Mouse (Mus musculus) retina, postnatal 1 day (tissue): Measurements from ENCODE around the gene Naif1.

Experiments used
- DNase-seq: peaks from one replicate; pipeline ENCODE4 v3.0.0-alpha.2; 2012

Gene Naif1

DNA sequence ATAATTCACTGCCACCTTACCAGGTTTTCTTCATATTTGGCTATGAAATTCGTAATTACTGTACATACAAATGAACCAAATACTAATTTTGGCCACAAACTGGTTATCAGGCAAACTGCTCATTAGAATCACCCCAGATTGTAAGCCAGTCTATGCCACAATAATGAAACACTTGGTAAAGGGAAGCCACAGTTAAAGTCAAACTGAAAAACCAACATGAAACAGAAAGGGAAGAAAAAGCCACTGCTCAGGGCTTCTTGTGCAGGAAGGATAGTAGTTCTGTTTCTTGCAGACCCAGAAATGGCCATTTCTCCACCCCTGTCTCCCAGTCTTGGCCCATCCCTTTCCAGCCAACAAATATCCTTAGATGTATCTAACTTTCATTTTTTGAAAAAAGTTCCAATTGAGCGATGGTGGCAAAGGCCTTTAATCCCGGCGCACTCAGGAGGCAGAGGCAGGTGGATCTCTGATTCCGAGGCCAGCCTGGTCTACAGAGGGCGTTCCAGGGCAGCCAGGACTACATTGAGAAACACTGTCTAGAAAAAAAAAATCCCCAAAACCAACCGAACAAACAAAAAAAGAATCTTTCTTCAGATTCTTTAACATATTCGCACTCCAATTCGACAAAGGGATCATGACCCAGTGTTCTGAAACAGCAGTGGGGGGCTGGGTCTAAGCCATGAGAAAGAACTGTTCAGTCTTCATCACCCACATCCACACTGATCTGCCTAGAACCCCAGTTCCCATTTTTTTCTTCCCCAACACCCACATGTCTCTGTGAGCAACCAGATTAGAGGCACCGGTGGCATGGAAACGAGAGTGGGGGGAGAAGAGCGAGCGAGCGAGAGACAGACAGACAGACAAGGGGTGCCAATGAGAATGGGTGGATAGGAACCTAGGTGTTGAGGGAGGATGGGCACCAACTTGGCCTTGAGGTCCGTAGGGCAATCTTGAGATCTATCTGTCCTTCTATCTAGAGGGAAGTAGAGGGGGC is at the start of gene Naif1:
Gene Naif1, plus strand, starts transcription at position 697 of the 994 bp plus-strand sequence.
- DNase-seq = no peak

DNA sequence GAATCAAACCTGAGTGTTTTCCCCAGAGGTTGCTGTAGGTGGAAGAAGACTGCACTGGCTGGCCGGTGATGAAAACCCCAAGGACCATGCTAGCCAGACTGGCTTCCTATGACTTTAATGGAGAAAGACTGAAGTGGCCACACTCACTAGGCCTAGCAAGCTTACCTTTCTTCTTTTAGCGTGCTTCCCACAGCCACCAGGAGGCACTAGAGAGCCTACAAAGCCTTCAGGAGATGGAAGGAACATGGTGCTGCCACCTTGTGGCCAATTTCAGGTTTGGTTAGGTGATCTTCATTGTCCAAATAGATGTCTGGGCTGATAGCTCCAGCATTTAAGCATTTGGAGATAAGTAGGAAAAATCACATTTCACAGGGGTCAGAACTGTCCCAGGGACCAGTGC is 45.6 kb upstream of the Naif1 start:
- DNase-seq = peak; percentile 97

DNA sequence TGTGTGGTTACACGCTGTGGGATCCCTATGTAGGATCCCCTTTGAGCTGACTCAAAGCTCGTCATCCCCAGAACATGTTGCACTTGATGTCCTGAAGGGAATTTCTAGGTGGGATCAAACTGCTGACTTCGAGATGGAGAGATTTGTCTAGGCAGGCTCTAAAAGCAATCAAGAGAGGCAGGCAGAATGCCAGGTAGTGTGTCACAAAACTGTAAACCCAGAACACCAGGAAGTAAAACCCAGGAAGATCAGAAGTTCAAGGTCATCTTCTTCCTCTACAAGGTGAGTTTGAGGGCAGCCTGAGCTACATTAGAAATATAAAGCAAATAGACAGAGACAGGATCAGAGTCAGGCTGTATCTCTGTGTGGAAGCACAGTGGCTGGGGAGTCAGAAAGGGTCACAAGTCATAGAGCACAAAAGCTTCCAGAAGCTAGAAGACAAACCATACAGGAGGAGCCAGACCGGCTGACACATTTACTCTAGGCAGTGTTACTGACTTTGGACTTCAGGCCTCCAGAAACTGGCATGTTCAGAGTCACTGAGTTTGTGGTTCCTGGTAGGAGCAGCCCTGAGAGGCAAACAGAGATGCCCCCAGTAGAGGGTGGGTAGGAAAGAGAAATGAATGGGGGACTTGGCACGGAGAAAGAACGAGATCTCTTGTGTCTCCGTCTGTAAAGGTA is 43.0 kb upstream of the Naif1 start:
- no peak for DNase-seq

DNA sequence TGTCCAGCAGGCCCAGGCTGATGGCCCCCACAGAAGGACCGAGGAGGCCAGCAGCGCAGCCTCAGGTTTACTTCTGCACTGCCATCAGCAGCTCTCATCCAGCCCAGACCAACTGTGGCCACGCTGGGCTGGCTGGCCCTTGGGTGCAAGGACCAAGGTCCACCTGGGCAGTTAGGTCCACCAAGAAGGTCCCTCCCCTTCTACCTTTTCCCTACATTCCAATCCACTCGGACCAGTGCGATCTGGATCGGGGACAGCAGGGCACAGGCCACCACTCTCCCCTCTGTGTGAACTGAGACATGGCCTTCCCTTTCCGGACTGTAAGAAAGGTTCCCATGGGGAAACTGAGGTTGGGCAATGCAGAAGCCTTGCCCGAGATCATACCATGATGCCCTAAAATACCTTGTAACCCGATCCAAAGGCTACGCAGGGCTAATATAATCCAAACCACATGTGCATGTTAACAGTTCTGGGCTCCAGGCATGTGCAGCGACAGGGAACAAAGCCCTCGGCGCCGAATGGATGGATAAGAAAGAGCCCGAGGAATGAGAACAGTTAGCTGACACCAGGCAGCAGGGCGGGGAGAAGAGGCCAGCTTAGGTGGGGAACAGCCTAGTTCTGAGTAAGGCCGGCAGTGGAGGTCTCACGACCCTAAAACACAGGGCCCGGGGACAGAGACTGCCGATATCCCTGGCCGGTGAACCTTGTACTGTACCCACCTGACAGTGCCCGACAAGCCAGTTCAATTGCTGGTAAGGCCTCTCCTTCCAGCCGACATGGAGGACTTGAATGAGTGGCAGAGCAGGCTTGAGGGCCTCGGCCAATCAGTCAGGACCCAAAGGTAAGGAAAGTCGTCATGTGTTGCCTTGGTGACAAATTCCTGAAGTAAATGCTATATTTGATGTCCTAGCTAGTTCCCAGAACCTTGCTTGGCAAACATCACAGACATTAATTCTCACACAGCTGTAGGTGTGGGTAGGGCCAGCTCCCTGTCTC is 41.5 kb upstream of the Naif1 start:
- no peak for DNase-seq

DNA sequence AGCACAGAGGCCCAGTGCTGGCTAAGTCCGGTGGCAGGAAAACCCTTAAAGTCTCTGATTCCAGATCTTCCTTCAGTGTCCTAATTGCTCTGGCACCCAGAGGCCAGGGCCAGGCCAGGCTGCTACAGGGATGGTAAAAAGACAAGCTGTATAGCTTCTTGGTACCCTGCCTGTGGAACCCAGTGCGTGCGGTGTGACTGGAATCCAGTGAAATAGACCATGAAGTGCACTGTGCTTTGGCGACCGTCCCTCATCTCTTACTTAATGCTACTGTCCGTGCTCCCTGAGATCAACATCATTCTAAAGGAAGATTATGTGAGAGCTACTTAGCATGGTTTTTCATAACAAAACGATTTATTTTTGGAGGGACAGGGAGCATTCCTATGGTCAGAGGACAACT is 38.9 kb upstream of the Naif1 start:
- DNase-seq = no peak

DNA sequence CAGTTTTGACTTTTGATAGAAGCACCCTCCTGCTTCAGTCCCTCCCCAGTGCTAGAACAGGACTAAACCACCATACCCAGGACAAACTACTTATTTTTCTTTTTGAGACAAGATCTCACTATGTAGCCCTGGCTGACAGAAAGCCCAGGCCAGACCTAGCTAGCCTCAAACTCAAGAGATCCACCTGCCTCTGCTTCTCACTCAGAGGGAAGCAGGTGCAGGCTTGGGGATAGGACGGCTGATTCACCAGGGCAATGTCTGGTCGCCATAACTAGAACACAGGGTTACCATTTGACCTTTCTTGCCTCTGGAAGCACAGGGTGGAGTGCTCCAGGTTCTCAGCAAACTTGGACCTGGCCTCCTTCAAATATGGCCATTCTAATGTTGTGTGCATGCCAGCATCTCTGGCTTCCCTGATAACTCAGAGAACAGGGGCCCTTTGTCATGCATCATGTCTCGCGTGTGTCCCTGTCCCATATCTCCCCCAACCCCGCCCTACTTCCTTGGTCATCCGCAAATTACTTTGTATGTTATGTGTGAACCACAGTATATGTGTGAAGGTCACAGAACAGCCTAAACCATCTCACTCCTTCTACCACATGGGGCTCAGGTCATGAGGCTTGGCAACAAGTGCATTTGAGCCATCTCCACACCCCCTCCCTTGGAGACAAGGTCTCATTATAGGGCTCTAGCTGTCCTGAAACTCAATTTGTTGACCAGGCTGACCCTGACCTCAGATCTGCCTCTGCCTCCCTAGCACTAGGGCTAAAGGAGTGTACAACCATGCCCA is 37.3 kb upstream of the Naif1 start:
- no peak for DNase-seq

DNA sequence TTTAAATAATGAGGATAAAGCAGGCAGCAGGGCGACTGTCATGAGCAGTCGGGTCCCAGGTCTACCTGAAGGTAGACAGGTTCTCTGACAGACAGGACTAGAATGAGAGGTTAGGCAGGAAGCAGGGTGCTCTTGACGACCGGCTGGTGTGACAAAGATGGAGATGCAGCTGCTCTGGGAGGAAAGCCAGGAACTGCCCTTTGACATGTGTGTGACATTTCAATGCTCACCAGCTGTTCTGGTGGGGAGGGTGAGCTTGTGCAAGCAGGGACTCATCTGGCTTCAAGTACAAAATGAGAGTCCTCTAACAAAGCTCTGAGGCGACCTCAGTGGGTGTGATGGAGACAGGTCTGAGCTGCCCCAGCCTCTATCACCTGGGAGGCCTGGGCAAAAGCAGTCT is 36.3 kb upstream of the Naif1 start:
- DNase-seq = no peak

DNA sequence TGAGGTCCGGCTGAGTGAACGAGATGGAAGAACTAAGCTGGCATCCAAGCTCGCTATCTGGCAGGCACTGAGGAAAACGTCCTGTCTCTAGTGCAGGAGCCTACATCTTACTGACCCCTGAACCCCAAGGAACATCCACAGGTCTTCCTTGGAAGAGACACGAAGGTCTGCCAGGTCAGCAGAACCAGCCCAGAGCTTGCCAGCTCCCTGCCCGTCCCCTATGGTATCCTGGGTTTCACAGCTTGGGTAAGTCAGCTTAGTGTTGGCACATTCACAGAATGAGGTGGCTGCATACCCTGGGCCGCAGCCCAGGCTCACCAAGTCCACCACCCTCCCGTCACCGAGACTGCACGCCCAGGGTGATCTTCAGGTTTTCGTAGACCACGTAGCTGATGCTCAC is 34.5 kb upstream of the Naif1 start:
- no peak for DNase-seq

DNA sequence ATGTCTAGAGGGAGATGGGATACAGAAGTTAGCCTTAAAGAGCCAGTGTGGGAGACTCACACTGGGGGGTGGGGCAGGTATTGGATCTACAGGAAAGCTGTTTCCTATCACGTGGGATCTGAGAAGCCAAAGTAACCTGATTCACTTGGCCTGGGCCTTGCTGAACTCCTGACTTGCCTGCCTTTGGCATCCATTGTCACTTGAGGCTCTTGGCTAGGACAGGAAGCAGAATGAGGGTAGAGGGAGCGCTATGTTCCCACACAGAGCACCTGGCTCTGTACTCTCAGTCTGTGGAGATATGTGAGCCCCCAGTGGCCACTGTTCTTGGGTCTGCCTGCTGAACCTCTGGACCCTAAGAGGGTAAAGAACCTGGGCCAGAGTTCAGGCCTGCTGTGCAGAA is 33.7 kb upstream of the Naif1 start:
- DNase-seq = no peak

DNA sequence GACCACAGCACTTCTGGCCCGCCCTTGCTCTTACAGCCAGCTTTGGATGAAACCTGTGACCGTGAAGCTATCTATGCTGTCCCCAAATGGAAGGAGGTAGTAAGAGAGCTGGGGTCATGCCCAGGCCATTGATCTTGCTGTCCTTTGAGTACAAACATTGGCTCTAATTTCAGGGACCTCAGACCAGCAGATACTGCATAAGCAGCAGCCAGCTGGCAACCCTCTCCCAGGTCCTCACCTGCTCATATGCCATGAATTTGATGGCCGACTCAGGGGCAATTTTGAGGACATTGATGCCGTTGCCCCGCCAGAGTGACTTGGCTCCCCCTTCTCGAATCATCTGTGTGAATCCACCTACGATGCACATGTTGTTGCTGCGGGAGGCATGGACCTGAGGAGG is 32.8 kb upstream of the Naif1 start:
- no peak for DNase-seq

DNA sequence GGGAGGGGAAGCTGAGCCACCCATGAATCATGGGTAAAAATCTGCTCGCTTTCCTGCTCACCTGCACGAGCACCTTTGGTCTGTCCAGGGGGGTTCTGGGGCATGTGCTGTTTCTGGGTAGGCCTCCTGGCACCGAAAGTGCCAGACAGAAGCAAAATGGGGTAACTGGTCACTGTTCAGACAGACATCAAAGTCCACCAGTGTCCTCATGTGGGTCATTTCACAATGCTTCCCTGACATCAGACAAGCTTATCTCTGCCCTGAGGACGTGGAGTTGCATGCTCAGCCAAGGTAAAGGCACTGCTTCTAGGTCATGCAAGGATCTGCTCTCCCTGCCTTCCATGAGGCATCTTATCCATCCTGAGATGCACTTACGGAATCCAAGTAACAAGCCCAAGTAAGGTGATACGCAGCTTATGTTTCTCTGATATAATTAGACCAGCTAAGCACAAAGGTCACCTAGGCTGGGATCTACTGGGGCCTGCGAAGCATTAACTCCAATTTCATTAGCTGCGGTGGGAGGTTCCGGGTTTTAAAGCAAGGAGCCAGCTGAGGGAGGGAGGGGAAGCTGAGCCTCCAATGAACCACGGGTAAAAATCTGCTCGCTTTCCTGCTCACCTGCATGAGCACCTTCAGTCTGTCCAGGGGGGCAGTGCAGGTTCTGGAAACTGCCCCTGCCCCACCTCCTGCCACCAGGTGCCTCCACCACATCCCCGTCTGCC is 31.7 kb upstream of the Naif1 start:
- no peak for DNase-seq

DNA sequence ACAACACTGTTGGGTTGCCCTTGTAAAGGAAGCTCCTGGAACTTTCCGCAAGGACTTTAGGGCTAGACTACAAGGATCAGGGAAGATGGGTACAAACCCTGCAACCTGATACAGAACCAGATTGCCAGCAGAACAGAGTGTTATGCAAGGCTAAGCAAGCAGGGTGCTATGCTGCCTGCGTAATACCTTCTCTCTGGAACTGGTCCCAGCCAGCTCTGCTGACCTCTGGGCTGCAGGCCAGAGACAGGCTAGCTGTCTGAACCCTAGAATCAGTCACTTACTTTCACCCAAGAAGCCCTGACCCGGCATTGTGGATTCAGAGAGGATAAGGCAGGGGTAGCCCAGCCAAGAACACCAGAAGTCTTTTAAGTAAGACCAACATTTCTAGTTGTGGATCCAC is 30.9 kb upstream of the Naif1 start:
- DNase-seq = no peak

DNA sequence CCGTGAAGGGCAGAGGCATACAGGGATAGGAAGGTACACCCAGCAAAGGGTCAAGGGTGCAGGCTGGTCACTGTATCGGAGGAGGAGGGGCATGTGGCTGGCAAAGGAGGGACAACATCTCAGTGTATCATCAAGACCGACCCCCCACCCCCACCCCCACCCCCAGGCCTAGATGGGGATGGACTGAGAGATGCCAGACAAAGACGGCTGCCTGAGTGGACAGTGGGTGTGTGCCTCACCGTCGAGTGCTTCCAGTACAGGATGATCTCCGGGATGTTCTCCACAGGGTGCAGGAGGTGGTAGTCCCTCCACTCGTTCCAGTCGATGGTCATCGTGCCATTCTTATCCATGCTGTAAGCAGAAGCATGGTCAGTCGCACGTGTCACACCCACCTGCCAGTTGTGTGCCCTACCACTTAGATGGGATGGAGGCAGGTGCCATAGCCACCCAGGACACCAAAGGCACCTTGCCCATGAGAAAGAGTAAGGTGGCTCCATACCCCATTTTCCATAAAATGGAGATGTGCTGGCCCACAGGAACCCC is 30.1 kb upstream of the Naif1 start:
- DNase-seq = no peak

DNA sequence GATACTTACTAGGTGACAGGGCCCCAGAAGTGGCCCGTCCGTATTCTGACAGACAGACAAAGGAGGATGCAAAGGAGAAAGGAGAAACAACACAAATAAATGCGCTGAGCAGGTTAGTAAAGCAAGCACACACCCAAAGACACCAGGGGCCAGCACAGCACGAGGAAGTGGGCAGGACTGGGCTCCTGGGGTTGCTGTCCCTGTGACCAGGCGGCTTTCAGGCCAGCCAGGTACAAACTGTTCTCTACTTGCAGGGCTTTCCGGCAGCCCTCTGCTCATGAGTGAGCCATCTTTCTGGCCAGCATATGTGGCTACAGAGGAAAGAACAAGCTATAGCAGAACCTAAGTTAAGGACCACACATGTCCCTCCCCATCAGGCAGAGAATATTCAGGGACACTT is 29.6 kb upstream of the Naif1 start:
- no peak for DNase-seq

DNA sequence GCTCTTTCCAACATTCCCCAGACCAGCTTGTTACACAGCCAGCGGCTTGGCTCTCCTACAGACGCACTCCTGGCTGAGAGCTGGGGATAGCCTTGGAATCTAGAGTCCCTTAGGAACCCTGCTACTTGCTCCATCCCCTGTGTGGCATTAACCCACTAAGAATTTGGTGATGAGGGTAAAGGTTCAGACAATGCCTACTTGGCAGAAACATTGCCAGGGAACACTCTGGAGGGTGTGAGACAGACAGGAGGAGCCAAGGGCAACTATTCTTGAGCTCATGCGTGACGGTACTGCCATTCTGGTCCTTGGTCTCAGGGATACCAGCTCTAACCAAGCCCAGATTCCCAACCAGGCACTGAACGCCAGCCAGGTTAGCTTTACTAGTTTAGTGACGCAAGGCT is 28.4 kb upstream of the Naif1 start:
- DNase-seq = no peak

DNA sequence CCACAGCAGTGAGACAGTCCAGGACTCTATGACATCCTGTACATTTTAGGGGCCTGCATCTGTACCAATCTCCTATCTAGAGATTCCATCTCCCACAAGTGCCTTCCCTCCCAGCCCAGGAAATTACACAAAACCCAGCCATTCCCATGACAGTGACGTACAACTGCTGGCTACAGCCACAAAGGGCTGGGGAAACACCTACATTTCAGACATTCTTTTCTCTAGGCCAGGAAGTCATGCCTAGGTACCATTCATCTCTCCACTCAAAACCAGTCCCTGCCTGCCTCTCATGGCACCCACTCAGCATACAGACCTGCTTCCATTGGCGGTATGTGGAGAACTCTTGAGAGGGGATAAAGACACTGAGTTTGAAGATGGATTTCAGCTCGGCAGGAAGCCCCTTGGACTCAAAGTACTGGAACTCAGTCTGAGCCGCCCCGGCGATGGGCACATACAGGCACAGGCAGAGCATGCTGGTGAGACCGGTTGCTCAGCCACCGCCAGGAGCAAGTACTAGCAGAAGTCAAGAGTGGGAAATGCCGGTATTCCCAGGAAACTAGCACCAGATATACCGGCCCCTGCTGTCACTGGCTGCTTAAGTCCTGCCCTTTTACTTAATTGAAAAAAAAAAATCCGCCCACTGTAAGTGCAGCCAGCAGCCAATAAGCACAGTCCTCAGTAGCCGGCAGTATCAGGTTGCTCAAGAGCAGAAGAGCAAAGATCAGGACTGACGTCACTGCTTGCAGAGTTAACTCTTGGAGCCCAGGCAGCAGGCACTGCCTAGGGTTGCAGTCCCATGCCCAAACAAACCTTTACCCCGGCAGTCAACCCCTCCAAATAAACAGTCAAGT is 26.6 kb upstream of the Naif1 start:
- peak; percentile 84 for DNase-seq

DNA sequence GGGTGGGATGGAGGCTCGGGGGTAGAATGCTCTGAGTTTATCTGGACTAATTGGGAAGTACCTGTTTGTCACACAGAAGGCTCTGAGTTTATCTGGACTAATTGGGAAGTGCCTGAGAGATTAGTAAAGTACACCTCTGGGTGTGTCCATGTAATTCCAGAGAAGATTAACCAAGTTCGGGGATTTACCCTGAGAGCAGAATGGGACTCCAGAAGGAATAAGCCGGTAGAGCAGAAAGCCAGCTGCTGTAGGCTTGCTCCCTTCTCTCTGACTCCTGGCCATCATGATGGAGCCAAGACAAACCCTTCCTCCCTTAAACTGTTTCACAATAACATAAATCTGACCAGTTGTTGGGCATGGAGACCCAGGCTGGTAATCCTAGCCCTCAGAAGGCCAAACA is 25.5 kb upstream of the Naif1 start:
- peak; percentile 38 for DNase-seq

DNA sequence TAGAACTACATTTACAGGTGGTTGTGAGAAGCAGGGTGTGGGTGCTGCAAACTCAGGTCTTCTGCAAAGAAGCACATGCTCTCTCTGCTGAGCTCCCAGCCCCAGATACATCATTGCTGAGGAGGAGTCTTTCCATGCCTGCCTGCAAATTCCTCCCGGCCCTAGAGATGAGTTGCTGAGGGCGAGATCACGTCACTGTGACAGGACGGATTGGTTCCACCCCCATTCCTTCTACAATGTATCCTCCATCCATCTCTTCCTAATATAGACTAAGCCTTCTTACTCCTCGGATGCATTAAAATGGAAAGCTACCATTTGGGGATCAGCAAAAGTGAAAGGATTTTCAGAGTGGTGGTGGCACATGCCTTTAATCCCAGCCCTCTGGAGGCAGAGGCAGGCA is 24.7 kb upstream of the Naif1 start:
- no peak for DNase-seq

DNA sequence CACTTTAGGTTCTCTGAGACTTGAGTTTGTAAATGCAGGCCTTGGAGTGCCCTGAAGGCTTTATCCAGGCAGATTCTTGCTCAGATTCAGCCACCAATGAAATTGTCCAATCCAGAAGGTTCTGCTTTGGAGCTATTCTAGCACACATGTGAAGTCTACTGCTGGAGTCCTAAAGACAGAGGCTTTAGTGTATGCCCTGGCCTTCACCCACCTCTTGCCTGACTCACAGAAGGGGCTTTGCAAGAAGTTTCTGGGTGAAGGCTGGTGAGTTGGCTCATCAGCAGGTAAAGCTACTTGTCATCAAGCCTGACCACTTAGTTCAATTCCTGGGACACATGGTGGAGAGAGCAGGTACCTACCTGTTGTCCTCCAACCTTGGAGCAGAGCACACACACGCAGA is 24.1 kb upstream of the Naif1 start:
- no peak for DNase-seq

DNA sequence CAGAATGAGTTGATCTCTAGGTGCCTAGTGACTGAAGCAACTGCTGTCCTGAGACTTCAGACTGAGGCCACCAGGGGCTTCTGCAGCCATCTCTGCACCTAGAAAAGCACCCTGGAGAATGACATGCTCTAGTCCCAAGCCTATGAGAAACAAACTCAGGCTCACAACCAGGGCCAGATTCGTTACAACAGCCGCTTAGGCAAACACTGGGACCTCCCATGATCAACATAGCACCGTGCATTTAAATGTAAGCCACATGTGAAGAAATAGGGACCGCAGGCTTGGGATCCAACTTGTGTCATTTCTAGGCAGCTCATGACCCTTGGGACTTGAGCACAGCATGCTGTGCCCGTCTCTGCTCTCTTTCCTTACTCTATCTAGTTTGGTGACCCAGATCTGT is 22.5 kb upstream of the Naif1 start:
- no peak for DNase-seq
